Mouse (Mus musculus): ENCODE data around the gene Acot7. TPM values are rescaled to one million over a fixed set of nuclear protein-coding genes. Genes with fewer than 3 reads are reported as not detected.

Gene Acot7
- total and polyA plus RNA-seq, 2 experiments from 2014 or later = 259 to 510 TPM

GRCm38 (mm10) chr4:152264867-152265568, 87.1 kb downstream of the Acot7 start:
- peak; percentile 61 for TF ChIP-seq CTCF (IDR thresholded peaks at IDR 0.05)
- H3K36me3 ChIP-seq (ENCODE audit: insufficient read depth, low read length) = peaks cover 34% of the 10 kb centered on the region
- no peak for DNase-seq (ENCODE audit: low spot score)
- 89% methylated on average over 9 of the region's 9 CpGs for WGBS
- H3K9ac ChIP-seq (replicated peaks; ENCODE audit: low read length, poor library complexity, severe bottlenecking) = no peak overlapping the region
- no peak overlapping the region for H3K27ac ChIP-seq (ENCODE audit: low read depth, low read length)
- H3K4me1 ChIP-seq (ENCODE audit: insufficient read depth, low read length) = 0 out of 2 replicates have a peak, but pooled peaks cover 3% of the 10 kb centered on the region
- H3K4me2 ChIP-seq (ENCODE audit: low read depth, low read length, poor library complexity, severe bottlenecking) = no peak overlapping the region
- no peaks in the 10 kb centered on the region for H3K9me3 ChIP-seq (ENCODE audit: low read length)
- H3K4me3 ChIP-seq (ENCODE audit: low read depth, low read length) = no peak overlapping the region
- no peaks in the 10 kb centered on the region for H3K27me3 ChIP-seq (ENCODE audit: insufficient read depth, low read length)
- ATAC-seq (ENCODE audit: low FRiP score) = no peak

GRCm38 (mm10) chr4:152265791-152266190, 87.9 kb downstream of the Acot7 start:
- ATAC-seq (ENCODE audit: low FRiP score) (no peak), DNase-seq (ENCODE audit: low spot score) (no peak)
- no peaks in the 10 kb centered on the region for H3K9me3 ChIP-seq (ENCODE audit: low read length)
- TF ChIP-seq CTCF (IDR thresholded peaks at IDR 0.05) = no peak
- H3K36me3 ChIP-seq (ENCODE audit: insufficient read depth, low read length) = peaks cover 27% of the 10 kb centered on the region
- no peak overlapping the region for H3K9ac ChIP-seq (replicated peaks; ENCODE audit: low read length, poor library complexity, severe bottlenecking)
- H3K4me2 ChIP-seq (ENCODE audit: low read depth, low read length, poor library complexity, severe bottlenecking) = no peak overlapping the region
- WGBS = 66% methylated on average over 5 of the region's 5 CpGs
- H3K27me3 ChIP-seq (ENCODE audit: insufficient read depth, low read length) = no peaks in the 10 kb centered on the region
- H3K4me3 ChIP-seq (ENCODE audit: low read depth, low read length) = no peak overlapping the region
- H3K4me1 ChIP-seq (ENCODE audit: insufficient read depth, low read length) = 0 out of 2 replicates have a peak, but pooled peaks cover 3% of the 10 kb centered on the region
- no peak overlapping the region for H3K27ac ChIP-seq (ENCODE audit: low read depth, low read length)

GRCm38 (mm10) chr4:152266236-152266895, 88.4 kb downstream of the Acot7 start:
- Histone ChIP-seq H3K27me3 (ENCODE audit: insufficient read depth, low read length) (no peaks in the 10 kb centered on the region), H3K9ac (replicated peaks; ENCODE audit: low read length, poor library complexity, severe bottlenecking) (no peak overlapping the region), H3K4me3 (ENCODE audit: low read depth, low read length) (no peak overlapping the region), H3K36me3 (ENCODE audit: insufficient read depth, low read length) (peaks cover 25% of the 10 kb centered on the region), H3K27ac (ENCODE audit: low read depth, low read length) (no peak overlapping the region), H3K4me1 (ENCODE audit: insufficient read depth, low read length) (0 out of 2 replicates have a peak, but pooled peaks cover 3% of the 10 kb centered on the region), H3K9me3 (ENCODE audit: low read length) (no peaks in the 10 kb centered on the region), H3K4me2 (ENCODE audit: low read depth, low read length, poor library complexity, severe bottlenecking) (no peak overlapping the region)
- no peak for TF ChIP-seq CTCF (IDR thresholded peaks at IDR 0.05)
- no peak for ATAC-seq (ENCODE audit: low FRiP score)
- WGBS = 60% methylated on average over 10 of the region's 10 CpGs
- peak; percentile 54 for DNase-seq (ENCODE audit: low spot score)

- no peak for TF ChIP-seq CTCF (IDR thresholded peaks at IDR 0.05)
- Histone ChIP-seq H3K4me1 (ENCODE audit: insufficient read depth, low read length) (no peaks in the 10 kb centered on the region), H3K9me3 (ENCODE audit: low read length) (no peaks in the 10 kb centered on the region), H3K4me2 (ENCODE audit: low read depth, low read length, poor library complexity, severe bottlenecking) (no peak overlapping the region), H3K36me3 (ENCODE audit: insufficient read depth, low read length) (peaks cover 32% of the 10 kb centered on the region), H3K27ac (ENCODE audit: low read depth, low read length) (no peak overlapping the region), H3K27me3 (ENCODE audit: insufficient read depth, low read length) (no peaks in the 10 kb centered on the region), H3K9ac (replicated peaks; ENCODE audit: low read length, poor library complexity, severe bottlenecking) (no peak overlapping the region), H3K4me3 (ENCODE audit: low read depth, low read length) (no peak overlapping the region)
- ATAC-seq (ENCODE audit: low FRiP score) (no peak), DNase-seq (ENCODE audit: low spot score) (peak; percentile 69)
- 76% methylated on average over 13 of the region's 13 CpGs for whole genome bisulfite sequencing
Observed at GRCm38 (mm10) chr4:152267748-152268369, 89.9 kb downstream of the Acot7 start.

- Histone ChIP-seq H3K4me1 (ENCODE audit: insufficient read depth, low read length) (peaks cover 7% of the 10 kb centered on the region; the same call in 1 of the 2 replicates), H3K4me3 (ENCODE audit: low read depth, low read length) (no peak overlapping the region), H3K36me3 (ENCODE audit: insufficient read depth, low read length) (peaks cover 25% of the 10 kb centered on the region), H3K9ac (replicated peaks; ENCODE audit: low read length, poor library complexity, severe bottlenecking) (no peak overlapping the region), H3K4me2 (ENCODE audit: low read depth, low read length, poor library complexity, severe bottlenecking) (no peak overlapping the region), H3K27me3 (ENCODE audit: insufficient read depth, low read length) (no peaks in the 10 kb centered on the region), H3K9me3 (ENCODE audit: low read length) (no peaks in the 10 kb centered on the region), H3K27ac (ENCODE audit: low read depth, low read length) (no peak overlapping the region)
- no peak for TF ChIP-seq CTCF (IDR thresholded peaks at IDR 0.05)
- ATAC-seq (ENCODE audit: low FRiP score) (no peak), DNase-seq (ENCODE audit: low spot score) (no peak)
- WGBS = 85% methylated on average over 13 of the region's 13 CpGs
Observed at GRCm38 (mm10) chr4:152269967-152270366, 92.0 kb downstream of the Acot7 start.

GRCm38 (mm10) chr4:152270599-152270998, 92.7 kb downstream of the Acot7 start:
- Histone ChIP-seq H3K4me3 (ENCODE audit: low read depth, low read length) (no peak overlapping the region), H3K9me3 (ENCODE audit: low read length) (no peaks in the 10 kb centered on the region), H3K9ac (replicated peaks; ENCODE audit: low read length, poor library complexity, severe bottlenecking) (no peak overlapping the region), H3K27me3 (ENCODE audit: insufficient read depth, low read length) (no peaks in the 10 kb centered on the region; the same call in 1 of the 2 replicates), H3K4me1 (ENCODE audit: insufficient read depth, low read length) (peaks cover 10% of the 10 kb centered on the region; the same call in 1 of the 2 replicates), H3K27ac (ENCODE audit: low read depth, low read length) (no peak overlapping the region), H3K36me3 (ENCODE audit: insufficient read depth, low read length) (peaks cover 25% of the 10 kb centered on the region), H3K4me2 (ENCODE audit: low read depth, low read length, poor library complexity, severe bottlenecking) (no peak overlapping the region)
- TF ChIP-seq CTCF (IDR thresholded peaks at IDR 0.05) = no peak
- DNase-seq (ENCODE audit: low spot score) = no peak
- ATAC-seq (ENCODE audit: low FRiP score) = no peak
- WGBS = 80% methylated on average over 9 of the region's 9 CpGs
